Mouse (Mus musculus) T-helper 2 cell (primary cell): ENCODE results near the gene H3f3a.

Experiments
- in situ Hi-C: fragments of 300-600 bp; cut with MboI, MseI; formaldehyde crosslinking; loops from one replicate; pipeline ENCODE4 v1.15.1; 2025; ENCODE audit warnings: high pct_unique_total_duplicates

Gene H3f3a

GRCm38 (mm10) chr1:180763828-180764227, 49.9 kb downstream of the H3f3a start:
- in situ Hi-C loops = loop anchor here (10.0 kb wide), 1 partner anchor 329 kb away; no protein-coding TSS in a partner anchor

- in situ Hi-C loops = loop anchor here (10.0 kb wide), 1 partner anchor 329 kb away; no protein-coding TSS in a partner anchor
These were observed 50.4 kb downstream of the H3f3a start for GRCm38 (mm10) chr1:180763307-180763706.

GRCm38 (mm10) chr1:180762679-180763078, 51.1 kb downstream of the H3f3a start:
- in situ Hi-C loops = loop anchor here (10.0 kb wide), 1 partner anchor 328 kb away; no protein-coding TSS in a partner anchor

GRCm38 (mm10) chr1:180762180-180762579, 51.6 kb downstream of the H3f3a start:
- in situ Hi-C loops = loop anchor here (10.0 kb wide), 1 partner anchor 327 kb away; no protein-coding TSS in a partner anchor

GRCm38 (mm10) chr1:180757956-180758520, 55.7 kb downstream of the H3f3a start:
- in situ Hi-C loops = no loop called here

GRCm38 (mm10) chr1:180757252-180757955, 56.3 kb downstream of the H3f3a start:
- in situ Hi-C loops = no loop called here

GRCm38 (mm10) chr1:180756711-180757110, 57.0 kb downstream of the H3f3a start:
- in situ Hi-C loops = no loop called here

GRCm38 (mm10) chr1:180754376-180754775, 59.4 kb downstream of the H3f3a start:
- in situ Hi-C loops = no loop called here

GRCm38 (mm10) chr1:180752115-180752514, 61.6 kb downstream of the H3f3a start:
- in situ Hi-C loops = no loop called here
